Mouse (Mus musculus) right cerebral cortex, postnatal 14 days (tissue): Measurements from ENCODE around the gene Olfr209.
"Not testable (repeated sequence)": the region's sequence is repeated elsewhere in the genome, so short reads cannot be mapped to it uniquely, and the experiment has no call there.

Experiments used
- DNase-seq: peaks from one replicate; pipeline ENCODE4 v3.0.0; 2022

Gene Olfr209

GRCm38 (mm10) chr16:59363893-59364292, at the start of gene Olfr209:
TSS of gene Olfr209 (minus strand) at chr16:59363993.
- DNase-seq = no peak

GRCm38 (mm10) chr16:59413475-59413874, 49.7 kb upstream of the Olfr209 start:
- no peak for DNase-seq

- no peak for DNase-seq
These were observed 46.0 kb upstream of the Olfr209 start for GRCm38 (mm10) chr16:59409800-59410199.

GRCm38 (mm10) chr16:59409341-59409748, 45.6 kb upstream of the Olfr209 start:
- no peak for DNase-seq

- DNase-seq = no peak
These were observed 43.2 kb upstream of the Olfr209 start, which contains the start of gene Gabrr3 for GRCm38 (mm10) chr16:59407032-59407431. TSS of gene Gabrr3 (plus strand) at chr16:59407332.

- DNase-seq = no peak
These were observed 41.0 kb upstream of the Olfr209 start for GRCm38 (mm10) chr16:59404798-59405197.

- no peak for DNase-seq
These were observed 39.9 kb upstream of the Olfr209 start for GRCm38 (mm10) chr16:59403684-59404083.

GRCm38 (mm10) chr16:59401985-59402384, 38.2 kb upstream of the Olfr209 start:
- DNase-seq = no peak

- no peak for DNase-seq
These were observed 37.3 kb upstream of the Olfr209 start for GRCm38 (mm10) chr16:59401102-59401501.

- DNase-seq = peak; percentile 54
These were observed 29.5 kb upstream of the Olfr209 start for GRCm38 (mm10) chr16:59393300-59393699.

GRCm38 (mm10) chr16:59349146-59349545, 14.6 kb downstream of the Olfr209 start, which contains the start of gene Olfr206:
TSS of gene Olfr206 (minus strand) at chr16:59349246.
- no peak for DNase-seq

GRCm38 (mm10) chr16:59331038-59331437, 32.8 kb downstream of the Olfr209 start, which contains the start of gene Olfr205:
TSS of gene Olfr205 (minus strand) at chr16:59331138.
- DNase-seq = no peak

- DNase-seq = not testable (repeated sequence)
These were observed 40.5 kb downstream of the Olfr209 start for GRCm38 (mm10) chr16:59323262-59323661.

- DNase-seq = no peak
These were observed 45.6 kb downstream of the Olfr209 start, which contains the start of gene Olfr204 for GRCm38 (mm10) chr16:59318148-59318547. TSS of gene Olfr204 (minus strand) at chr16:59318248.
